Mouse (Mus musculus) lung, adult 2 months (tissue): Measurements from ENCODE around the gene Ciao2a. TPM values are rescaled to one million over a fixed set of nuclear protein-coding genes. Genes with fewer than 3 reads are reported as not detected.

Experiments
- DNase-seq: peaks from one replicate; pipeline ENCODE4 v3.0.0; 2022
- H3K4me1 ChIP-seq: fragments of 200-500 bp; 2 replicates; pipeline ENCODE4 v1.6.1; 2011; ENCODE audit warnings: low read length; ENCODE audit not compliant: control insufficient read depth, insufficient read depth
- H3K4me3 ChIP-seq: fragments of 200-500 bp; replicated peaks from 2 replicates; pipeline ENCODE3; 2011; ENCODE audit warnings: low read depth, mild to moderate bottlenecking, control low read depth, low read length; ENCODE audit errors: extremely low read depth
- CTCF ChIP-seq: fragments of 200-500 bp; IDR thresholded peaks from 2 replicates; pipeline ENCODE4 v1.5.1; 2011; ENCODE audit warnings: mild to moderate bottlenecking, low read length, control low read depth; ENCODE audit not compliant: insufficient read depth
- POLR2A ChIP-seq: fragments of 200-500 bp; IDR thresholded peaks from 2 replicates; pipeline ENCODE4 v1.6.1; 2011; ENCODE audit warnings: low read depth, mild to moderate bottlenecking, control low read depth, low read length, borderline replicate concordance; ENCODE audit errors: extremely low read depth
- WGBS: fragments of 180-500 bp; shearing (Covaris S2); methylation state at CpG from one replicate; pipeline ENCODE4 v1.1.7; 2018; 5-methylcytosine and 5-hydroxymethylcytosine counted together
- polyA plus RNA-seq: library from polyadenylated mRNA; depleted of rRNA; stranded (reverse); fragments of >200 nt; gene quantifications from 2 replicates; pipeline ENCODE4 v1.2.3, GENCODE M21; 2012

The Ciao2a gene
- polyA plus RNA-seq, 1 experiment, result 13.0 TPM

GRCm38 (mm10) chr9:66091327-66092231 is 34.8 kb upstream of the Ciao2a start:
- peaks cover 9% of the 10 kb centered on the region for H3K4me1 ChIP-seq
- peak; percentile 50 for DNase-seq
- H3K4me3 ChIP-seq, result no peak overlapping the region
- no peak for TF ChIP-seq CTCF
- TF ChIP-seq POLR2A, result no peak
- WGBS, result 49% methylated on average over 6 of the region's 6 CpGs

- Histone ChIP-seq H3K4me3 (no peak overlapping the region), H3K4me1 (peaks cover 9% of the 10 kb centered on the region)
- 63% methylated on average over 2 of the region's 2 CpGs for WGBS
- DNase-seq, result no peak
- TF ChIP-seq CTCF (no peak), POLR2A (no peak)
Measured at GRCm38 (mm10) chr9:66092664-66093063, 33.7 kb upstream of the Ciao2a start.

- 77% methylated on average over 8 of the region's 8 CpGs for WGBS
- no peak overlapping the region for H3K4me3 ChIP-seq
- TF ChIP-seq POLR2A (no peak), CTCF (no peak)
- H3K4me1 ChIP-seq, result no peaks in the 10 kb centered on the region
- DNase-seq, result no peak
Measured at GRCm38 (mm10) chr9:66101577-66101976, 24.8 kb upstream of the Ciao2a start.

GRCm38 (mm10) chr9:66102668-66103067 is 23.7 kb upstream of the Ciao2a start:
- WGBS, result 90% methylated on average over 6 of the region's 6 CpGs
- no peaks in the 10 kb centered on the region for H3K4me1 ChIP-seq
- DNase-seq, result no peak
- no peak overlapping the region for H3K4me3 ChIP-seq
- TF ChIP-seq CTCF (no peak), POLR2A (no peak)

- WGBS, result 79% methylated on average over 4 of the region's 4 CpGs
- DNase-seq, result no peak
Measured at GRCm38 (mm10) chr9:66104601-66105000, 21.8 kb upstream of the Ciao2a start.

GRCm38 (mm10) chr9:66105168-66105567 is 21.2 kb upstream of the Ciao2a start:
- no peaks in the 10 kb centered on the region for H3K4me1 ChIP-seq
- WGBS, result 69% methylated on average over 8 of the region's 8 CpGs

More at GRCm38 (mm10) chr9:66104601-66105000, 21.8 kb upstream of the Ciao2a start:
- H3K4me1 ChIP-seq, result no peaks in the 10 kb centered on the region
- TF ChIP-seq POLR2A (no peak), CTCF (no peak)
- no peak overlapping the region for H3K4me3 ChIP-seq

GRCm38 (mm10) chr9:66109574-66109973 is 16.8 kb upstream of the Ciao2a start:
- Histone ChIP-seq H3K4me3 (no peak overlapping the region), H3K4me1 (peaks cover 2% of the 10 kb centered on the region; the same call in 1 of the 2 replicates)
- no peak for DNase-seq
- 97% methylated on average over 1 of the region's 1 CpGs for WGBS
- TF ChIP-seq CTCF (no peak), POLR2A (no peak)

More at GRCm38 (mm10) chr9:66105168-66105567, 21.2 kb upstream of the Ciao2a start:
- H3K4me3 ChIP-seq, result no peak overlapping the region
- TF ChIP-seq POLR2A (no peak), CTCF (no peak)
- no peak for DNase-seq

- TF ChIP-seq POLR2A (no peak), CTCF (no peak)
- Histone ChIP-seq H3K4me1 (peaks cover 4% of the 10 kb centered on the region; the same call in 1 of the 2 replicates), H3K4me3 (no peak overlapping the region)
- no peak for DNase-seq
- 58% methylated on average over 8 of the region's 8 CpGs for WGBS
Measured at GRCm38 (mm10) chr9:66110126-66110525, 16.3 kb upstream of the Ciao2a start.

GRCm38 (mm10) chr9:66110611-66111379 is 15.6 kb upstream of the Ciao2a start:
- TF ChIP-seq POLR2A (no peak), CTCF (no peak)
- no peak for DNase-seq
- Histone ChIP-seq H3K4me3 (no peak overlapping the region), H3K4me1 (peaks cover 4% of the 10 kb centered on the region; the same call in 1 of the 2 replicates)
- 88% methylated on average over 8 of the region's 8 CpGs for WGBS
